ENCODE assay signal across 11 mouse cellular contexts in the genomic region with DNA sequence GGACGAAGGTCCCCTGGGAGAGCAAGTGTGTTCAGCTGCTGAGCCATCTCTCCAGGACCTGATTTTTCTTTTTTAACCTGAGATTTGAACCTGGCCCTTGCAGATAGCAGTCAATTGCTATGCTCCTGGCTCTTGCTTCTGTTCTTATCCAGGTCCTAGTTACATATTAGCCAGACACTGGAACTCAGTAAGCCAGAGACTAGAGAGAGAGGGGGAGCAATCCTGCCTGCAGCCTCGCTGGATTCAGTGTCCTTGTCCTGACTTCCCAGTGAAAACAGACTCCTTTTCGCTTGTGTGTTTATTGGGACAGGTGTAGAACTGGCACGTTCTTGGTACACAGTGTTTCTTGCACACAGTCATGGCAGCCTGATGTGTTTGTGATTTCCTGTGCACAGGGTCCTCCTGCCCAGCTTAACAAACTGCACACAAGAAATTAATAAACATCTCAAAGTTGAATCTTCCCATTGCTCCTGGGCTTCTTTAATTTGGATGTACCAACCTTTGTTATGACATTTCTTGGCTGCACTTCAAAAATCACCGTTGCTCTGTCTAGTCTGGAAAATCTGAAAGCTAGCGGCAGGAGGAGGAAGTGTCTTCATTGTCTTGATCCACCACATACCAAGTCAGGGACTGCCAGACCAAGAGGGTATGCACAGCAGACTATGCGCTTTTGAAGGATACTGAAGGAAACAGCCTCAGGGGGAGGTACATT.
A peak's percentile ranks its signal among the peaks of the same experiment; 100 is the strongest.
DNase-seq lines count a peak whose midpoint lies in the region; ATAC-seq lines count a peak whose summit lies in the region.
"Had no signal": no experiment of that assay in that cellular context is flagged by ENCODE, and none has a peak within 500 bp of the region (broad histone marks: within the 10 kb centered on the region; RNA-seq: fewer than 3 reads in every experiment).

No protein-coding gene starts in this region.

- H3K9ac ChIP-seq in heart, embryonic 13.5 days: no peak overlapping the region
- no peak overlapping the region for H3K9ac ChIP-seq in embryonic facial prominence, embryonic 14.5 days (ENCODE audit: low read depth, low read length)
- H3K9ac ChIP-seq in kidney, embryonic 14.5 days (ENCODE audit: low read depth, low read length): no peak overlapping the region
- H3K9ac ChIP-seq in liver, embryonic 16.5 days (ENCODE audit: low read depth, low read length): no peak overlapping the region

- 50% methylated on average over 7 of the region's 7 CpGs for WGBS in heart, embryonic 13.5 days
- WGBS in embryonic facial prominence, embryonic 14.5 days: 48% methylated on average over 7 of the region's 7 CpGs
- 59% methylated on average over 7 of the region's 7 CpGs for WGBS in kidney, embryonic 14.5 days
- 32% methylated on average over 7 of the region's 7 CpGs for WGBS in liver, embryonic 16.5 days (ENCODE audit: insufficient replicate concordance)

- H3K9me3 ChIP-seq in heart, embryonic 13.5 days: no peaks in the 10 kb centered on the region
- H3K9me3 ChIP-seq in embryonic facial prominence, embryonic 14.5 days (ENCODE audit: control insufficient read depth, low read length): no peaks in the 10 kb centered on the region
- H3K9me3 ChIP-seq in kidney, embryonic 14.5 days (ENCODE audit: control insufficient read depth, low read length): no peaks in the 10 kb centered on the region
- H3K9me3 ChIP-seq in liver, embryonic 16.5 days (replicated peaks; ENCODE audit: control insufficient read depth, low read length): no peaks in the 10 kb centered on the region
- H3K9me3 ChIP-seq: megakaryocyte, embryonic 14.5 days had no signal

- no peaks in the 10 kb centered on the region for H3K27me3 ChIP-seq in heart, embryonic 13.5 days (replicated peaks)
- H3K27me3 ChIP-seq in embryonic facial prominence, embryonic 14.5 days (replicated peaks; ENCODE audit: control insufficient read depth, insufficient read depth, low read length): no peaks in the 10 kb centered on the region
- no peaks in the 10 kb centered on the region for H3K27me3 ChIP-seq in kidney, embryonic 14.5 days (ENCODE audit: control insufficient read depth, insufficient read depth, low read length)
- H3K27me3 ChIP-seq in liver, embryonic 16.5 days (ENCODE audit: control insufficient read depth, insufficient read depth, low read depth, low read length): no peaks in the 10 kb centered on the region
- H3K27me3 ChIP-seq: CH12.LX had no signal

- no peak overlapping the region for H3K4me3 ChIP-seq in heart, embryonic 13.5 days
- no peak overlapping the region for H3K4me3 ChIP-seq in embryonic facial prominence, embryonic 14.5 days (ENCODE audit: low read depth, low read length)
- H3K4me3 ChIP-seq in kidney, embryonic 14.5 days (ENCODE audit: low read length): no peak overlapping the region
- no peak overlapping the region for H3K4me3 ChIP-seq in liver, embryonic 16.5 days (ENCODE audit: low read depth, low read length)

- peak overlapping the region; percentile 98 for H3K27ac ChIP-seq in heart, embryonic 13.5 days (replicated peaks)
- peak overlapping the region; percentile 81; the same call in 1 of the 2 replicates for H3K27ac ChIP-seq in embryonic facial prominence, embryonic 14.5 days (replicated peaks; ENCODE audit: low read depth, low read length)
- no peak overlapping the region; the same call in 1 of the 2 replicates for H3K27ac ChIP-seq in kidney, embryonic 14.5 days (ENCODE audit: low read depth, low read length)
- H3K27ac ChIP-seq in liver, embryonic 16.5 days (ENCODE audit: low read length): peak overlapping the region; percentile 61

- H3K4me1 ChIP-seq in heart, embryonic 13.5 days: peaks cover 55% of the 10 kb centered on the region
- peaks cover 16% of the 10 kb centered on the region; the same call in 1 of the 2 replicates for H3K4me1 ChIP-seq in embryonic facial prominence, embryonic 14.5 days (ENCODE audit: control insufficient read depth, insufficient read depth, low read length)
- peaks cover 23% of the 10 kb centered on the region; the same call in 1 of the 2 replicates for H3K4me1 ChIP-seq in kidney, embryonic 14.5 days (ENCODE audit: control insufficient read depth, insufficient read depth, low read length)
- peaks cover 5% of the 10 kb centered on the region for H3K4me1 ChIP-seq in liver, embryonic 16.5 days (ENCODE audit: control insufficient read depth, low read depth, low read length)

- ATAC-seq in heart, embryonic 13.5 days (ENCODE audit: extremely low read depth, insufficient number of reproducible peaks, low FRiP score, low TSS enrichment): no peak
- ATAC-seq in embryonic facial prominence, embryonic 14.5 days (ENCODE audit: low read depth): no peak
- 0 out of 2 replicates have a peak, but pooled peaks have one; percentile 39 for ATAC-seq in kidney, embryonic 14.5 days (ENCODE audit: low FRiP score, low TSS enrichment)
- peak; percentile 83 for ATAC-seq in liver, embryonic 16.5 days (ENCODE audit: low read depth)

- no peak for DNase-seq in heart, adult 9 months (ENCODE audit: low spot score in 2 of 2)
- peak; percentile 62 for DNase-seq in embryonic facial prominence, embryonic 14.5 days (ENCODE audit: low spot score)
- DNase-seq in urinary bladder, adult 18-20 months (ENCODE audit: low spot score in 2 of 2): no peak
- DNase-seq in gastrocnemius, postnatal 4 days (ENCODE audit: low spot score in 2 of 2): no peak
- no peak for DNase-seq in embryo, embryonic 11 days
- DNase-seq: adrenal gland, adult 2 months had no signal

- H3K4me2 ChIP-seq in heart, embryonic 13.5 days: no peak overlapping the region
- H3K4me2 ChIP-seq in embryonic facial prominence, embryonic 14.5 days (ENCODE audit: low read depth, low read length): peak overlapping the region; percentile 42; the same call in 1 of the 2 replicates
- no peak overlapping the region for H3K4me2 ChIP-seq in kidney, embryonic 14.5 days (replicated peaks; ENCODE audit: low read depth, low read length)
- peak overlapping the region; percentile 12; the same call in 1 of the 2 replicates for H3K4me2 ChIP-seq in liver, embryonic 16.5 days (ENCODE audit: low read depth, low read length)

- H3K36me3 ChIP-seq in heart, embryonic 13.5 days: no peaks in the 10 kb centered on the region
- no peaks in the 10 kb centered on the region for H3K36me3 ChIP-seq in embryonic facial prominence, embryonic 14.5 days (ENCODE audit: control insufficient read depth, insufficient read depth, low read length)
- no peaks in the 10 kb centered on the region for H3K36me3 ChIP-seq in kidney, embryonic 14.5 days (ENCODE audit: control insufficient read depth, insufficient read depth, low read length)
- no peaks in the 10 kb centered on the region for H3K36me3 ChIP-seq in liver, embryonic 16.5 days (ENCODE audit: control insufficient read depth, insufficient read depth)

Comparison
In these comparisons a context has a peak if more than half of its experiments do, and no peak if none do; other contexts are left out.
1. ATAC-seq: peak in kidney, embryonic 14.5 days (single experiment) and liver, embryonic 16.5 days (single experiment); none in heart, embryonic 13.5 days (single experiment) and embryonic facial prominence, embryonic 14.5 days (single experiment).
2. H3K4me2 ChIP-seq: peak in embryonic facial prominence, embryonic 14.5 days (single experiment) and liver, embryonic 16.5 days (single experiment); none in heart, embryonic 13.5 days (single experiment) and kidney, embryonic 14.5 days (single experiment).